Mouse (Mus musculus): ENCODE data around the gene Fa2h.
A peak's percentile ranks its signal among the peaks of the same experiment; 100 is the strongest.

Gene Fa2h

DNA sequence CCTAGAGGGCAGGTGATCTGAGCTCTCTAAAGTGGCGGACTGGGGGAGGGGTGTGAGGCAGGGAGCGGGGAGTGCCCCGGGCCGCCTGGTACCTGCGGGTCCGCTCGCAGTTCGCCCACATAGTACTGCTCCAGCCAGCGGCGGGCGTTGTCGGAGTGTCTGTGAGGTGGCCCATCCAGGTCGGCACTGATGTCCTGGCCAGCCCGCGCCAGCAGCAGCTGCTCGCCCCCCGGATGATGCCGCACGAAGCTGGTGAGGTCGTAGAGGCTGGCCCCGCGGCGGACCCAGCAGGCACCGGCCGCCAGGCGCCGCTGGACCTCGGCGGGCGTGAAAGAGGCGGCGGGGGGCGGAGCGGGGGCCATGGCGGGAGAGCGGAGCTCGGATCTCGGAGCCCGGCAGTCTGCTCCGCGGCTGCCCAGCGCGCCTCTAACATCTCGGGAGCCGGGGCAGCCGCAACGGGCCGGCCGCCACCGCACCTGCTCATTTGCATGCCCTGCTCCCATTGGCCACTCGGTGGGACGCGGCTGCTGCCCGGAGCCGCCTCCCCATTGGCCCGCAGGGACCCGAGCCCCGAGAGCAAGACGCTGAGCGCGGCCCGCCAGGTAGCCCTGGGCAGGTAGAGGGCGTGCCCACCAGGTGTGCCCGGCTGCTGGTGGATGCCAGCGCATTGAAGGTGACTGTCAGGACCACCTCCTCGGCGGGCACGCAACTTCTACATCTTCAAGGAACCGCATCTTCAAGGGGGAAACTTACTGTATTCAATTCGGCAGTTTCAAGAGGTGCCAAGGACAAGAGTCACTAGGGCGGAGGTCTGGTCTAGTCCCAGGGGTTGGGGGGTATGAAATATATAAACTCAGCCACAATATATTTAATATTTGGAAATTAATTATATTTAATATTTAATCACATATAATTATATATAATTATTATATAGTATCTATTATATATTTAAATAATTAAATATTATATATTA, at the start of gene Fa2h:
Gene Fa2h, minus strand, starts transcription at position 434 of the 973 bp plus-strand sequence.
- DNase-seq, result peak; percentile 86

DNA sequence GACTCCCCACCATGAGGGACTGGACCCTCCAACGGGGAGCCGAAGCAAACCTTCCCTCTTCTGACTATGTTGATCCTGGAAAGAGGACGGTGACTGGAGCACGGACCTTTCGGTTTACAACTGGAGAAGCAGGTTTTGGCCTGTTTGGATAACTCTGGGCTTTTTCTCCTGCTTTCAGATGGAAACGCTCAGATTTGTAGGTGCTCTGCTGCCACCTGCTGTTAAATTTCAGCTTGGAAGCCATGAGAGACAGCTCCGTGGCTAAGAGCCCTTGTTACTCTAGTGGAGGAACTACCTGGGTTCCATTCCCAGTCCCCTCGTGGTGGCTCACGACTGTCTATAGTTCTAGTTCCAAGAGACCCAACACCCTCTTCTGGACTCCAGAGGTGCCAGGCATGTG, 45.6 kb upstream of the Fa2h start:
- peak; percentile 70 for DNase-seq

DNA sequence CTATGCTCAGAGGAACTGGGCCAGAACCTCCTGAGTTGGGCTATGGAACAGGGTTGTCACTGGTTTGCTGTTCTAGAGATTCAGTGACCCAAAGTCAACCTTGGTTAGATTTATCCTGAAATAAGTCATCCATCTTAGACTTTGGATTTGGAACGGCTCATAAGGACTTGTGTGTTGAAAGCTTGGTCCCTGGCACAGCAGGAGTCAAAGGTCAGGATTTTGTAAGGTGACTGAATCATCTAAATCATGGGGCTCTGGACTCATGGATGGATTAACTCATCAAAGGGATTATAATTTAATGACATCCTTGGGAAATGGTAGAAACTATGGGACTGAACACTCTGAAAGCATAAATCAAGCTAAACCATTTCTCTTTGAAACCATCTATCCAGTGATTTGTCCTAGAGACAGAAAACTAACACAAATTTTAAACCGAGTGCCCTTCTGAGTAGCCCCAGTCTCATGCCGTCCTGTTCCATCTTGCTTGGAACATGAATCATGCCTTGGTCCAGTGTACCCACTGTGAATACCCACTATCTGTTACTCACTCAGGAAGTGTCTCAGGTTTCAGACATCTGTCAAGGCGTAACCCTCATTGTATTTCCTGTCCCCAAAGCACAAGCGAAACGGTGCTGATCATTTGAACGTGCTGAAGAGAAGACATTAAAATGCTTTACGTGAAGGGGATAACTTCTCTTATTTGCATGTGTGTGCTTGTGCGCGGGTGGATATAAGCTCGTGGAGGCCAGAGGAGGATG, 41.6 kb upstream of the Fa2h start:
- no peak for DNase-seq

DNA sequence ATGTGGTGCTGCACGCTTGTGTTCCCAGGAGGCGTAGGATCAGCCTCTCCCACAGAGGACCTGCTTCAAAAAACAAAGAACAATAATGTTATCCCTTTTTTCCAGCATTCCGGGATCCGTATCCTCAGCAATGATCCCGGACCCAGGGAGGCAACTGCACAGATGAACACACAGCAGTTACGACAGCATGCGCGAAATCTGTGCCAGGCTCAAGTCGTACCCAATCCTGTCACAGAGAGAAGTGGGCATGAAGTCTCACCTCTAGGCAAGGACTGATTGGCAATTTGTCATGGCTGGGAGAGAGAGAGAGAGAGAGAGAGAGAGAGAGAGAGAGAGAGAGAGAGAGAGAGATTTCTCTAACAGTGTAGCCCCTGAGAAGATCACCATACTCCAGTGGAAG, 31.0 kb upstream of the Fa2h start:
- DNase-seq, result peak; percentile 92

DNA sequence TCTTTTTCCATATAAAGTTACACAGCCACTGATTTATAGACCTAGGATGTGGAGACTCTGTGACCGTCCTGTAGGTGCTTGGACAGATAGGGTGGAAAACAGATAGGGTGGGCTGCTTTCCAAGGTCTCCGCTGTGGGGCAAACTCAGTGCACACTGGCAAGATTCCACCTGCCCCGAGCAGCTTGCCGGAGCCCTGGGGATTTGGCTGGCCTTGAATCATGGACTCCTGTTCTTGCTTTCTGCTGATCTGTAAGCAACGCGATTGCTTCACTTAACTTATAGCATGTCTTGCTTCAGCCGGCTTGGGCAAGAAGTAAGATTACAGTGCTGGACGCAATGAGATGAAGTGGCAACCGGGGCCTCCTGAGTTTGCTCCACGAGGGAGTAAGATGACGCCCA, 30.6 kb upstream of the Fa2h start:
- DNase-seq, result peak; percentile 90

DNA sequence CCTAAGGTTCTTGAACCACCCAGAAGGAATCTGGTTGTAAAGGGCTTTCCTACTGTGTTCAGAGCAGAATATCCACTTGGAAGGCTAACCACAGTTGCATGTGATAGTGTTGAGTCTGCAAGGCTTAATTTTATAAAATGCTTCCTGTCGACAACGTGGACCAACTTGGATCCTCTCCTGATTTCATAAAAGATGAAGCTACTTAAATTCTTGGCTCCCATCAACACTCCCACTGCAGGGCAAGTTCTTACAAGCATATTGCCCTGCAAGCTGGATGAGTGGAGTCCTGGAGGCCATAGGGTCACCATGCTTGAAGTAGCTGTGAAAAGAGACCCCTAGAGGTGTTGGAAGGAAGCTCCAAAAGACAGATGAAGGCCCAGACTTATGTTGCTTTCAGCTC, 29.0 kb upstream of the Fa2h start:
- no peak for DNase-seq

DNA sequence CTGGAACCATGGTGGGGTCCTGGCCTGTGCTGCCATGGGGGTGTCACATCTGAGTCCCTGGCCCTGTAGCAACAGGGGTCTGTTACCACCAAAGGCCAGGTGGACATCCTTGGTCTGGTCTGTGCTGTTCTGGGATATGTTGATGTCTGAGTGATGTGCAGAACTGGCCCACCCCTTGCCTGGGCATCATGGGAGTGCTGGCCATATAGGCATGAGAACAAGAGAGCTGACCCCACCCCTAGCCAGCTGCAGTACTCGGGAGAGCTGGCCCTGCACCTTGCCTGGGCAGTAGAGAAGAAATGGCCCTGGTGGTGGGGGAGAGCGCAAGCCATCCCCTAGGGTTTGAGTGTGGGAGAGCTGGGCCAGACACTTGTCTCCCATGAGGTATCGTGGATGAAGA, 25.5 kb upstream of the Fa2h start:
- DNase-seq, result no peak

DNA sequence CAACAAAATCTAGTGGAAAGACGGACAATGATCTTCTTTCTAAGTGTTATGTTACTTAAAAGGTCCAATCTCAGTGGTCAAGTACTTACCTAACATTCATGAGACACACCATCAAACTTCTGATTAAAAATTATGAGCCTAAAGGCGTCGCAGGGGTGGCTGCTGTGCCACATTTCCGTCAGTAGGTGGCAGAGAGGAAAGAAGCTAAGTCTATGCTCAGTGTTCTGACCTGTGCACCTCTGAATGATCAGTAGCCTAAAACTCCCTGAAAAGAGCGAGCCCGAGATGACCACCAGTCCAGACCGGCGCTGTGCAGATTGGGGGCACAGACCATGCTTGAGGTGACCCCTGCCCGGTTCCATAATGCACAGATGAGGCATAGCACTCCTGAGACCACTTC, 25.0 kb upstream of the Fa2h start:
- DNase-seq, result peak; percentile 42

DNA sequence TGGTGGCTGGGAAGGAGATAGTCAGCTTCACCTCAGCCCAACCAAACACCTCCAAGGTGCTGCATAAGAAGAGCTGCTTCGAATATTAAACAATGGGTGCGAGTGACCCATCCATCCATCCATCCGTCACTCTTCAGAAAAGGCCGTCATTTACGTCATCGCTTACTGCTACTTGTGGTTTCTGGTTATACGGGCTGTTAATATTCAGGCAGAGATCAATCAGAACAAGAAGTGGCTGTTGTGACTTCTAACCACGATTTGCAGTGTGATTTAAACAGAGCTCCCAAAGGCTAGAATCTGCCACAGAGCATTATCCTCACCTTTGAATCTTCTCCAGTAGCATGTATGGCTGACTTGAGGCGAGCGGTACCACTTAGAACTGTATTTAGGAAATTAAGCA, 23.6 kb upstream of the Fa2h start:
- DNase-seq, result no peak

DNA sequence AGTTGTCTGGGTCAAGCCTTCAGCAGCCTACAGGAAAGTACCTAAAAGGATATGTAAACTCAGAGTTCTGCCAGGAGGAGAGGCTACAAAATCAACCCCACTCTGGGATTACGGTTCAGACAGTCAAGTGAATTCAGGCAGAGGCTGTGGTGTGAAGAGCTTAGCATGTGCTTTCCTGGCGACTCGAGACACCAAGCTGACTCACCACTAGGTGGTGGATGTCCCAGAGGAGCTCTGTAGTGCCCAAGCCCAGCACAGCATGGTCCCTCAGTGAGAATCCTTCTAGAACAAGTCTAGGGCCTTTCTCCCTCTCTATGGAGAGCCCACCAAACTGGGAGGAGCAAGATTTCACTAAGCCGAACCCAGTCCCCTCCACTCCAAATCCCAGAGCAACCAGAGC, 9.8 kb upstream of the Fa2h start:
- DNase-seq, result no peak

DNA sequence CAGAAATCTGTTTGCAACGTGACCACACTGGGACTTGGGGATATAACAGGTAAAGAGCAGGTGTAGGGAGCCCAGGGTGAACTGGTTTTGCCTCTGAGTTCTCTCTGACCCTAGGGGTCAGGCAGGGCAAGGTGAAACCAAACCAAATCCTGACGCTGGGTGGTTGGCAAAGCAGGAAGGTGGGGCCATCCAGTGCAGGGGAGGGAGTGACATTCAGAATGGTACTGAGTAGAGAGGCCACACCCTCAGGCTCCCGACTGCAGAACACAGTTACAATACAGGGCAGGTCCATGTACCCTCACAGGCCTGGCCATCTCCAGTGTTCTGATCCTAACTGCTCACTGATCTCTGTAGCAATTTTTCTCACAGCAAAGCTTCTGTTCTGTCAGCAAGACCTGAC, 2.4 kb downstream of the Fa2h start:
- DNase-seq, result peak; percentile 17

DNA sequence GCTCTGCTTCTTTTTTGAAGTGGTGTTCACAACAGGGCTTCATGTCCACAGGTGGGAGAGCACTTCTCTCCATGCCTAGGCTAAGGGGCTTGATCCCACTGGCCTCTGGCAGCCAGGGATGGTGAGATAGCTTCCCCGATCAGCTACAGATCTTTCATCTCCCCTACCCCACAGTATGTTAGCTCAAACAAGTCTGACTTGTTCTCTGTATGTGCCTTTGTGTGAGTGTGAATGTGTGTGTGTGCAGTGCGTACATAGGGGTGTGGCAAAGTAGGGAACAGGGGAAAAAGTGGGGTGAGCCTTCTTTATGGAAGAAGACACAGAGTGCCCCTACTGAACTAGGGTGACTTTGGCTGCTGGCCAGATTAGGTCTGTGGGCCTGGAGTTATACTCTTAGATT, 2.8 kb downstream of the Fa2h start:
- DNase-seq, result no peak

DNA sequence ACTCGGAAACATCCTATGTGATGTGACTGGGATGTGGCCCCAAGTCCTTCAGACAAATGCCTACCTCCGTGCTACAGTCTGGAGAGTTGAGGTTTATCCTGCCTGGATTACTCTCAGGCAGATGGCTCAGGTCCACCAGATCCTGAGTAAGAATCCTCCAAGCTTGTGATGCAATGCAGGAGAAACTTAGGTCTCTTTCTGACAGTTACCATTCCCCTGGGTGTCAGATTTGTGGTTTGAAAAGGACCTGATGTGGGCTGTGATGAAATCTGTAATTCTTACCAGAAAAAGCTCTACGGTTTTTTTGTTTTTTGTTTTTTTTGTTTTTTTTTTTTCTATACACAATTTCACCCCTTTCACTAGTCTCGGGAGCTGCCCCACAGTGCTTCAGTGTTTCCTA, 4.0 kb downstream of the Fa2h start:
- DNase-seq, result no peak

DNA sequence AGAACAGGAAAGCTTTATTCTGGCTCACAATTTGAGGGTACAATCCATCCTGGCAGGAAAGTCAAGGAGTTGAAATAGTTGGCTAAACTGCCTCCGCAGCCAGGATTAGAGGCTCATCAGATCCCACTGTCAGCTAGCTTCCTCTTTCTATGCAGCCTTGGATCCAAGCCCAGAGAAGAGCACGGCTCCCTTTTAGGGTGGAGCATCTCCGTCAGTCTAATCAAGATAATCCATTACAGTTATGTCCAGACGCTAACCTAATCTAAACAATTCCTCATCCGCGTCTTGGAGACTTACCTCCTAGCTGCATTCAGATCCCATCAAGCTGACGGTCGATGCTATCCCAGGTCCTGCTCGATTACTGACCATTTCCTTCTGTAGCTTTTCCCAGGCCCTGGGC, 7.7 kb downstream of the Fa2h start:
- no peak for DNase-seq

DNA sequence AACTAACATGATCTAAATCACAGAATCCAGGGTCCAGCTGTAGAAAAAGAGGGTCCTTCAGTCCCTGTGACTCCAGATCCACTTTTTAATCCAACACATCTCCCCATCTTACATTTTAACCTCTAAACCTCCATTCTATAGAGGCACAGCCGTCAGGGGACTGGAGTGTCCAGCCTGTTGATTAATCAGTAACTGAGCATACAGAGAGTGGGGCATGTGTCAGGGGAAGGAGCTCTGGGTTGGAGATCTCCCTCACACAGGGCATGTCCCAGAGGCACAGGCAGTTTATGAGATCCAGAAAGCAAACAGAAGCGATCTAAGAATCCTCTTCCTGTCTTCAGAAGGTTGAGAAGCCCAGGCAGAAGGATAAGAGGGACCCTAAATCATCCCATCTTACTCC, 9.0 kb downstream of the Fa2h start:
- no peak for DNase-seq

DNA sequence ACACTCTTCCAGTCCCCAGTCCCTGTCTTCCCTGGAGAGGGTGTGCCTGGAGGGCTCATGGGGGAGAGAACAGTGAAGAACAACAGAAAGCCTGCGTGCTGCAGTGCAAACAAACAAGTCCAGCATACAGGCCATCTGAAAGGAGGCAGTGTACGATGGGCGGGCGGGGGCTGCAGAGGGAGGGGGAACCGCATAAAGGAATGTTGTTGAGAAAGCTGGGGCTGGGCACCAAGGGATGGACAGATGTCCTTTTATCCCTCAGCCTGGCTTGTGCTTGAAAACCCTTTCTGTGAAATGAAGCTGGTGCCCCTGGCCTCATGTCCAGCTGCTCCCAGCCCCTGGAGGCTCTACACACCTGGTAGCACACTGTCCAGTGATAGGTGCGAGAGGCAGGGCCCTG, 18.4 kb downstream of the Fa2h start:
- DNase-seq, result no peak

DNA sequence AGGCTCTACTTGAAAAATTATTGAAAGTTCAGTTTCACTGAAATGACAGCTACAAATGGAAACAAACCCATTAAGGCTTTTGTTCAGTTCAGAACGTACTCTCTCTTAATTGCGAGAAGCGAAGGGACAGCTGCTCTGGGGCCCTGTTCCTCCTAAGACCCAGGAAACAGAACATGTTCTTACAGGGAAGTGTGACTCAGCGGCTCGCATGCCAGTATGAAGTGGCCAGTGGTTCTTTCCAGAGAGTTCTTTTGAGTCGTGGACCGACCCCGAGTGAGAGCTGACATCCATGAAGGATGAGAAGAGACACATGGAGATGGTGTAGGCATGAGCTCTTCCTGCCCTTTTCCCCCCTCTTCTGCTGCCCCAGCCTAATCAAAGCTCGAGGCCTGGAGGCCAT, 23.9 kb downstream of the Fa2h start:
- DNase-seq, result no peak

DNA sequence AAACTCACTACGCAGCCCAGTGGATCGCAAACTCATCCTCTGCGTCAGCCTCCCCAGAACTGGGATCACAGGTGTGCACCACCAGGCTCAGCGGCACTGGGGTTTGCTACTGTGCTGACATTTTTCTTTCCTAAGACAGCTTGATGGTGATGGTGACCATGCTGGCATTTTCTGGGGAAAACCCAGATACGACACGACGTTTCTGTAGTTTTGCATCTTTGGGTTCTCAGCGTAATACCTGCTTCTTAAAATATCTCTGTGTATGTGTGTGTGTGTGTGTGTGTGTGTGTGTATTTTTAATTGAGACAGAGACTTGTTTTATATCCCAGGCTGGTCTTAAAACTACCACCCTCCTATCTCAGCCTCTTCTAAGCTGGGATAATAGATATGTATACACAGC, 26.3 kb downstream of the Fa2h start:
- DNase-seq, result no peak

DNA sequence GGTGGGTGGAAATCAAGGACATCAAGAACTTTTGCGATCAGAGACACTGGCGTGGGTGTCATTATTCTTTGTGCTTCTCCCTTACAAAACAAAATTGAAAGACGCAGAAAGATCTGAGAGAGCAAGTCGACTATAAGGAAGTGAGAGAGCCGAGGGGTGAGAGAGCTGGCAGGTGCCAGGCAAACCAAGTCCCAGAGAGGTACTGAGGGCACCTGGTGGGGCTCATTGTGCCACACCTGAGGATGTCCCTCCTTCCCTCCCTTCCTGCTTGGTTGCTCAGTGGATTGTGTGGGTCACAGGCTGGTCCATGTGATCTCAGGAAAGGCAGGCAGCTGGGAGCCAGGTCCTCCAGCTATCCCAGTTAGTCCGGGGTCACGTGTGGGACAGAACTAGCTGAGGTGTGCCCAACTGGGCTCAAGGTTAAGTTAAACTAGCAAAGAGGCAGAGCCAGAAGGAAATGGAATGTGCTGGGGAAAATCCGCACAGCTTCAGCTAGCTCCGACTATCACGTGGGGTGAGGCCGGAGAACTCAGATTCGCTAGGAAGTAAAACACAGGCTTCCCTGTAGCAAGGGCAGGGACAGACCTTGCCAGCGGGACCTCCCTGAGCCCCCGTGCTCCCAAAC, 26.9 kb downstream of the Fa2h start:
- DNase-seq, result no peak

DNA sequence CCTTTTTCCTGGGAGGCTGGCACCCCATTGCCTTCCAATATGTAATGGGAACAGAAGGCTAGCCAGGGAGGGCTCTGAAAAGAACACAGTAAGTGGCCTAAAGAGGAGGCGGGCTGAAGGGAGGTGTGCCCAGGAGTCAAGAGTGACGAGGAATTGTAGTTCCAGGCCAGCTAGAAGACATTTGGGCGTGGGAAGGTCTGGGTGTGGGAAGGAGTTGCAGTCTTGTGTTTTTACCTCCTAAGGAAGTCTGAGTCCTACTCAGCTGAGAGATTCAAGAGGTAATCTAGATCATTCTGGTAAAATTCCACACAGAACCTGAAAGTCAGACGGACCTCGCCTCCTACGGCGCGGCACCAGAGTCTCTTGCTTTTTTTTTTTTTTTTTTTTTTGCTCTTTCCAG, 30.1 kb downstream of the Fa2h start:
- no peak for DNase-seq

DNA sequence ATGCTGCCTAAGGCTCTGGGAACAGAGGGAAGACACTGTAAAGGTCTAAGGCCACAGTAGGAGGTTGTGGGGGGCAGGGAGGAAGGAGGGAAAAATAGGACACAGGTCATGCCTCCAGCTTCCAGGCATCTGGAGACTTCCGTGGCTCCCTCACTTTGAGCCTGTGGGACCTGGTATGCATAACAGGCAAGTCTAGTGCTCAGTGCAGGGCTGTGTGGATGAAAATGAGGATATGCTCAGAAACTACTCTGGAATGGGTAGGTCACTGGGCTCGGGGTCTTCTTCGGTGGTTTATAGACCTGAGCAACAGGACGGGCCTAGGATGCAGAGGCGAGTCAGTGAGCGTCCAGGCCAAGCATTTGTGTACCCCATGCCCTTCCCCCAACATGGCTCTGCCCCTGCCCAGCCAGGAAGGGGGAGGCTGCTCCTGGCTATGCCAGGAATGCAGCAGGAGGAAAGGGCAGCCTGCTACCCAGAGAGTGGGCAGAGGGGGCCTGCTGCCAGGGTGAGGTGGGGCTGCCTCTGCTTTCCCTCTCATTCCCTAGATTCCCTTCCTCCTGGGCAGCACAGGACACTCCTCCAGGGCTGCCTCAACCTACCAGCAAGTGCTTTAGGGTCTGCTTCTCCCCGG, 32.9 kb downstream of the Fa2h start:
- no peak for DNase-seq

DNA sequence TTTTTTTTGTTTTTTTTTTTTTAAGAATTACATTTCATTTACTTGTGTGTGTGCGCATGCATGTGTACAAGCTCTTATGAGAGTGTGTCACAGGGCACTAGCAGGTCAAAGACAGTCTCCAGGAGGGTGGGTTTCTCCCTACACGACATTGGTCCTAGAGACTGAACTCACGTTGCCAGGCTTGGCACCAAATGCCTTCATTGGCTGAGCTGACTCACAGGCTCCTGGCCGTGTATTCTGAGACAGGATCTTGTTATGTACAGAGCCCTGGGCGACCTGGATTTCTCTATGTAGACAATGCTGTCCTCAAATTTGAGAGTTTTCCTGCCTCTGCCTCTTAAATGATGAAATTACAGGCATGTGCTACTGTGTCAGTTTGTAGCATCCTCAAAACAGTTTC, 33.7 kb downstream of the Fa2h start:
- no peak for DNase-seq

DNA sequence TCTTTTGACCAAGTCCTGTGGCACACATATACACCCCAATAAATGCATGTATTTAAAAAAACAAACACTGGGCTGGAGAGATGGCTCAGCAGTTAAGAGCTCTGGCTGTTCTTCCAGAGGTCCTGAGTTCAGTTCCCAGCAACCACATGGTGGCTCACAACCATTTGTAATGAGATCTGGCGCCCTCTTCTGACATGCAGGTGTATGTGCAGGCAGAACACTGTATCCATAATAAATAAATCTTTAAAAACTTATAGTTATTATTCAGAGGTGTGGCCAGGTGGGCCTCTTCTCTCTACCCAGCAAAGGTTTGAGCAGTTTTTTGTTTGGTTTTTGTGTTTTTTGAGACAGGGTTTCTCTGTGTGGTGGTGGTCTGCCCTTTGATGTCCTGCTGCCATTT, 34.7 kb downstream of the Fa2h start:
- DNase-seq, result no peak
